Comparison of ENCODE assay signal across 15 mouse cellular contexts in the genomic region with DNA sequence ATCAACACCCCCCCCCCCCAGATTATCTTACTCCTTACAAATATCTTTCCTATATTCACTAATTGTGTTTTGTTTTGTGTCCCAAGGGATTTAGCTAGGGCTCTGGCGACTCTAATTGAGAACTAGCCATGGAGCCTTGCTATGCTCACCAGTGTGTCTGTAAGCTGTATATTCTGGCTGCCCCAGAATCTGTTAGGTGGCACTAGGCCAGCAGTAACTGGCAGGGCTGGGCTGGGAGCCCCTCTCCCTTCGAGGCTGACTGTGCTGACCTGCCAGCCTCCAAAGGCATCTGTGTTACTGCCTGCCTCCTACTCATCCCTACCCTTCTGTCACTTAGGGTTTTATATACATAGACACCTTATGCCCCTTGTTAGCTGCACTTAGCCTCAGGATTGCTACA.
DNase-seq lines count a peak whose midpoint lies in the region; ATAC-seq lines count a peak whose summit lies in the region.
"Had no signal": no experiment of that assay in that cellular context is flagged by ENCODE, and none has a peak within 500 bp of the region (broad histone marks: within the 10 kb centered on the region; RNA-seq: fewer than 3 reads in every experiment).

No protein-coding gene starts in this region.

- no peak overlapping the region for H3K9ac ChIP-seq in midbrain, embryonic 12.5 days (replicated peaks)
- no peak overlapping the region for H3K9ac ChIP-seq in hindbrain, embryonic 15.5 days
- no peak overlapping the region for H3K9ac ChIP-seq in neural tube, embryonic 14.5 days (replicated peaks; ENCODE audit: low read depth, low read length)
- H3K9ac ChIP-seq: embryonic facial prominence, embryonic 13.5 days; heart, embryonic 15.5 days; liver, embryonic 12.5 days had no signal

- WGBS in midbrain, embryonic 12.5 days, result 42% methylated on average over 2 of the region's 2 CpGs
- WGBS in midbrain, embryonic 10.5 days, result 47% methylated on average over 2 of the region's 2 CpGs
- 24% methylated on average over 2 of the region's 2 CpGs for WGBS in hindbrain, embryonic 15.5 days
- 11% methylated on average over 2 of the region's 2 CpGs for WGBS in neural tube, embryonic 14.5 days

- peak; percentile 26 to 46 for DNase-seq in cerebellum, postnatal 25 days
- no peak for DNase-seq in cerebellum, adult 11 months
- no peak for DNase-seq in midbrain, embryonic 10.5 days (ENCODE audit: low spot score)
- no peak for DNase-seq in thymus, postnatal 10 days (ENCODE audit: low spot score in 2 of 2)
- no peak for DNase-seq in urinary bladder, adult 2 months (ENCODE audit: low spot score)
- DNase-seq: B cell, adult 2 months; right cerebral cortex, postnatal 25 days had no signal

- H3K9me3 ChIP-seq in midbrain, embryonic 12.5 days, result no peaks in the 10 kb centered on the region
- H3K9me3 ChIP-seq in midbrain, embryonic 10.5 days (replicated peaks), result no peaks in the 10 kb centered on the region
- no peaks in the 10 kb centered on the region for H3K9me3 ChIP-seq in hindbrain, embryonic 15.5 days
- H3K9me3 ChIP-seq in neural tube, embryonic 14.5 days (ENCODE audit: control insufficient read depth, low read length), result no peaks in the 10 kb centered on the region
- H3K9me3 ChIP-seq: embryonic facial prominence, embryonic 13.5 days; heart, embryonic 15.5 days; liver, embryonic 12.5 days had no signal

- H3K27me3 ChIP-seq in midbrain, embryonic 12.5 days, result no peaks in the 10 kb centered on the region
- no peaks in the 10 kb centered on the region for H3K27me3 ChIP-seq in midbrain, embryonic 10.5 days (ENCODE audit: low read depth, poor library complexity, severe bottlenecking)
- H3K27me3 ChIP-seq in hindbrain, embryonic 15.5 days, result no peaks in the 10 kb centered on the region
- no peaks in the 10 kb centered on the region for H3K27me3 ChIP-seq in neural tube, embryonic 14.5 days (ENCODE audit: control insufficient read depth, insufficient read depth, low read length)
- H3K27me3 ChIP-seq: embryonic facial prominence, embryonic 13.5 days; heart, embryonic 15.5 days; liver, embryonic 12.5 days had no signal

- no peaks in the 10 kb centered on the region for H3K4me1 ChIP-seq in midbrain, embryonic 12.5 days
- H3K4me1 ChIP-seq in midbrain, embryonic 10.5 days, result peaks cover 8% of the 10 kb centered on the region; the same call in 1 of the 2 replicates
- 0 out of 2 replicates have a peak, but pooled peaks cover 4% of the 10 kb centered on the region for H3K4me1 ChIP-seq in hindbrain, embryonic 15.5 days (replicated peaks)
- no peaks in the 10 kb centered on the region for H3K4me1 ChIP-seq in neural tube, embryonic 14.5 days (ENCODE audit: control insufficient read depth, insufficient read depth, low read length)

- no peaks in the 10 kb centered on the region for H3K36me3 ChIP-seq in midbrain, embryonic 12.5 days
- H3K36me3 ChIP-seq in midbrain, embryonic 10.5 days, result no peaks in the 10 kb centered on the region
- no peaks in the 10 kb centered on the region for H3K36me3 ChIP-seq in hindbrain, embryonic 15.5 days
- H3K36me3 ChIP-seq in neural tube, embryonic 14.5 days (ENCODE audit: control insufficient read depth, insufficient read depth, low read length), result no peaks in the 10 kb centered on the region
- H3K36me3 ChIP-seq: embryonic facial prominence, embryonic 13.5 days; heart, embryonic 15.5 days had no signal

- ATAC-seq in midbrain, embryonic 12.5 days (ENCODE audit: low FRiP score, low read depth), result peak; percentile 44; the same call in 1 of the 2 replicates
- peak; percentile 85; the same call in 1 of the 2 replicates for ATAC-seq in hindbrain, embryonic 15.5 days (ENCODE audit: low FRiP score, low read depth)
- peak; percentile 86; the same call in 1 of the 2 replicates for ATAC-seq in neural tube, embryonic 14.5 days (ENCODE audit: low read depth)
- ATAC-seq: liver, embryonic 12.5 days had no signal

- no peak overlapping the region for H3K27ac ChIP-seq in midbrain, embryonic 12.5 days (replicated peaks)
- no peak overlapping the region for H3K27ac ChIP-seq in midbrain, embryonic 10.5 days (replicated peaks)
- no peak overlapping the region for H3K27ac ChIP-seq in hindbrain, embryonic 15.5 days (replicated peaks)
- H3K27ac ChIP-seq in neural tube, embryonic 14.5 days (ENCODE audit: low read depth, low read length), result no peak overlapping the region
- H3K27ac ChIP-seq: embryonic facial prominence, embryonic 13.5 days; heart, embryonic 15.5 days; kidney, postnatal 0 days; liver, embryonic 12.5 days; macrophage had no signal

- H3K4me3 ChIP-seq in midbrain, embryonic 12.5 days, result no peak overlapping the region
- H3K4me3 ChIP-seq in midbrain, embryonic 10.5 days, result no peak overlapping the region
- no peak overlapping the region for H3K4me3 ChIP-seq in hindbrain, embryonic 15.5 days
- H3K4me3 ChIP-seq in neural tube, embryonic 14.5 days (ENCODE audit: low read depth, low read length), result no peak overlapping the region
- H3K4me3 ChIP-seq: embryonic facial prominence, embryonic 13.5 days; heart, embryonic 15.5 days; liver, embryonic 12.5 days had no signal

- H3K4me2 ChIP-seq in midbrain, embryonic 12.5 days (replicated peaks), result no peak overlapping the region
- no peak overlapping the region for H3K4me2 ChIP-seq in hindbrain, embryonic 15.5 days
- no peak overlapping the region for H3K4me2 ChIP-seq in neural tube, embryonic 14.5 days (ENCODE audit: low read depth, low read length)
- H3K4me2 ChIP-seq: embryonic facial prominence, embryonic 13.5 days; heart, embryonic 15.5 days; liver, embryonic 12.5 days had no signal

Comparison
In these comparisons a context has a peak if more than half of its experiments do, and no peak if none do; other contexts are left out.
1. DNase-seq: peak in cerebellum, postnatal 25 days (2 of 2); none in cerebellum, adult 11 months (single experiment), midbrain, embryonic 10.5 days (single experiment), thymus, postnatal 10 days (0 of 2) and urinary bladder, adult 2 months (single experiment).
2. Peak in every context shown above with its lines, with median percentiles within 50 percentile points of each other: ATAC-seq.